Mouse (Mus musculus) intestine, embryonic 14.5 days (tissue): ENCODE measurements around the gene Alk. TPM values are rescaled to one million over a fixed set of nuclear protein-coding genes. Genes with fewer than 3 reads are reported as not detected.

ENCODE experiments used
- ATAC-seq: fragments of 200-750 bp; cut with Nextera tagmentation; replicated peaks from 2 replicates; pipeline ENCODE4 v1.8.0; 2017; ENCODE audit warnings: low read depth, moderate number of reproducible peaks, moderate TSS enrichment, moderate library complexity; ENCODE audit not compliant: low FRiP score, low TSS enrichment
- DNase-seq: peaks from one replicate; pipeline ENCODE4 v3.0.0-alpha.2; 2018; ENCODE audit warnings: low spot score
- H3K27ac ChIP-seq: fragments of 300-500 bp; sonication (generic); 2 replicates; pipeline ENCODE4 v1.5.1; 2014; ENCODE audit warnings: low read depth, mild to moderate bottlenecking, control low read depth
- H3K27me3 ChIP-seq: fragments of 300-500 bp; sonication (generic); replicated peaks from 2 replicates; pipeline ENCODE4 v1.6.1; 2014; ENCODE audit warnings: low read length, control low read depth; ENCODE audit not compliant: control insufficient read depth, insufficient read depth
- H3K36me3 ChIP-seq: fragments of 300-500 bp; sonication (generic); 2 replicates; pipeline ENCODE4 v1.6.1; 2014; ENCODE audit warnings: low read length, control low read depth; ENCODE audit not compliant: control insufficient read depth, insufficient read depth
- H3K4me1 ChIP-seq: fragments of 300-500 bp; sonication (generic); replicated peaks from 2 replicates; pipeline ENCODE4 v1.6.1; 2014; ENCODE audit warnings: low read length, control low read depth, mixed read lengths; ENCODE audit not compliant: control insufficient read depth, insufficient read depth
- H3K4me2 ChIP-seq: fragments of 300-500 bp; sonication (generic); 2 replicates; pipeline ENCODE4 v1.6.1; 2014; ENCODE audit warnings: low read length
- H3K4me3 ChIP-seq: fragments of 300-500 bp; sonication (generic); 2 replicates; pipeline ENCODE4 v1.5.1; 2014; ENCODE audit warnings: low read depth, low read length, control low read depth, mixed read lengths
- H3K9ac ChIP-seq: fragments of 300-500 bp; sonication (generic); 2 replicates; pipeline ENCODE4 v1.6.1; 2014; ENCODE audit warnings: mild to moderate bottlenecking, low read length
- H3K9me3 ChIP-seq: fragments of 300-500 bp; sonication (generic); 2 replicates; pipeline ENCODE4 v1.6.1; 2016; ENCODE audit warnings: low read length, control low read depth; ENCODE audit not compliant: control insufficient read depth
- WGBS: fragments of 180-500 bp; shearing (Covaris S2); extraction: QIAGEN DNeasy Blood & Tissue Kit; methylation state at CpG from one replicate; pipeline ENCODE4 v1.1.7; 2014; 5-methylcytosine and 5-hydroxymethylcytosine counted together
- polyA plus RNA-seq: library from polyadenylated mRNA; unstranded; fragments of >200 nt; fragmentation: Nextera tagmentation; extraction: Ambion mirVana; gene quantifications from 2 replicates; pipeline ENCODE4 v1.2.1, GENCODE M21; 2014

Gene Alk
- polyA plus RNA-seq, 1 experiment from 2014 or later = 0.61 TPM

- ATAC-seq (no peak), DNase-seq (no peak)
- H3K36me3 ChIP-seq = no peaks in the 10 kb centered on the region
- no peak overlapping the region for H3K27ac ChIP-seq
- 86% methylated on average over 8 of the region's 8 CpGs for WGBS
- H3K27me3 ChIP-seq = no peaks in the 10 kb centered on the region
- H3K9me3 ChIP-seq = peaks cover 4% of the 10 kb centered on the region; the same call in 1 of the 2 replicates
- H3K9ac ChIP-seq = no peak overlapping the region
- no peak overlapping the region for H3K4me2 ChIP-seq
- no peaks in the 10 kb centered on the region for H3K4me1 ChIP-seq
- H3K4me3 ChIP-seq = no peak overlapping the region
Observed at GRCm38 (mm10) chr17:71864039-71864438, 740.4 kb downstream of the Alk start.

DNA sequence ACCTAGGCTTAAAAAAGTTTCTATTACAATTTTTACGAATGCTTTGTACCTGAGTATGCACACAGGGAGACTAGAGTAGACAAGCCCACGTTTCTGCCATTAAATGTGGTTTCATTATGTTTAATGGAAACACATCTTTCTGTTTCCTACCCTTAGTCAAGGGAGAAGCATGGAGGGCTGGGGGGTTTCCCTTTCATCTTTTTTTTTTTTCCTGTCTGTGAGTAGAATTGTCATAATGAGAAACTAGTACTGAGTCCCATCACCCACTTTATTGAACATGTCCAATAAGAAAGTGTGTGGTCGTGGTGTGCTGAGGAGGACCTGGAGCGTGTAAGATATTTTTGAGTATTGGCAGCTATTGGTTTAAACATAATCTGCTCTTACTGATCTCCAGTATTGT is 741.5 kb downstream of the Alk start:
- Histone ChIP-seq H3K9ac (no peak overlapping the region), H3K36me3 (no peaks in the 10 kb centered on the region), H3K4me2 (no peak overlapping the region), H3K9me3 (peaks cover 4% of the 10 kb centered on the region; the same call in 1 of the 2 replicates), H3K27me3 (no peaks in the 10 kb centered on the region), H3K4me1 (no peaks in the 10 kb centered on the region), H3K4me3 (no peak overlapping the region), H3K27ac (no peak overlapping the region)
- 84% methylated on average over 4 of the region's 4 CpGs for WGBS
- ATAC-seq (no peak), DNase-seq (no peak)

- Histone ChIP-seq H3K4me2 (no peak overlapping the region), H3K9ac (no peak overlapping the region), H3K9me3 (peaks cover 4% of the 10 kb centered on the region; the same call in 1 of the 2 replicates), H3K4me1 (no peaks in the 10 kb centered on the region), H3K4me3 (no peak overlapping the region), H3K36me3 (no peaks in the 10 kb centered on the region), H3K27ac (no peak overlapping the region), H3K27me3 (no peaks in the 10 kb centered on the region)
- 81% methylated on average over 3 of the region's 3 CpGs for WGBS
- DNase-seq (no peak), ATAC-seq (no peak)
Observed at GRCm38 (mm10) chr17:71862184-71862583, 742.2 kb downstream of the Alk start.

- H3K4me1 ChIP-seq = peaks cover 12% of the 10 kb centered on the region; the same call in 1 of the 2 replicates
- no peaks in the 10 kb centered on the region for H3K9me3 ChIP-seq
- no peak for DNase-seq
- H3K27me3 ChIP-seq = no peaks in the 10 kb centered on the region
- no peak for ATAC-seq
- no peak overlapping the region for H3K4me3 ChIP-seq
- no peak overlapping the region for H3K27ac ChIP-seq
- no peak overlapping the region for H3K4me2 ChIP-seq
- WGBS = 83% methylated on average over 3 of the region's 3 CpGs
- no peaks in the 10 kb centered on the region for H3K36me3 ChIP-seq
- no peak overlapping the region for H3K9ac ChIP-seq
Observed at GRCm38 (mm10) chr17:71831960-71832359, 772.5 kb downstream of the Alk start.

GRCm38 (mm10) chr17:71828647-71829414 is 775.6 kb downstream of the Alk start:
- H3K4me1 ChIP-seq = peaks cover 6% of the 10 kb centered on the region; the same call in 1 of the 2 replicates
- no peaks in the 10 kb centered on the region; the same call in 1 of the 2 replicates for H3K36me3 ChIP-seq
- H3K4me2 ChIP-seq = no peak overlapping the region
- ATAC-seq (no peak), DNase-seq (no peak)
- 34% methylated on average over 12 of the region's 12 CpGs for WGBS
- no peak overlapping the region for H3K4me3 ChIP-seq
- H3K9me3 ChIP-seq = no peaks in the 10 kb centered on the region
- H3K27me3 ChIP-seq = no peaks in the 10 kb centered on the region
- H3K9ac ChIP-seq = no peak overlapping the region
- H3K27ac ChIP-seq = no peak overlapping the region

GRCm38 (mm10) chr17:71827627-71828026 is 776.8 kb downstream of the Alk start:
- no peak overlapping the region for H3K27ac ChIP-seq
- no peaks in the 10 kb centered on the region for H3K27me3 ChIP-seq
- H3K4me1 ChIP-seq = peaks cover 6% of the 10 kb centered on the region; the same call in 1 of the 2 replicates
- ATAC-seq (no peak), DNase-seq (no peak)
- WGBS = 70% methylated on average over 8 of the region's 8 CpGs
- H3K9me3 ChIP-seq = no peaks in the 10 kb centered on the region
- H3K36me3 ChIP-seq = no peaks in the 10 kb centered on the region; the same call in 1 of the 2 replicates
- H3K4me2 ChIP-seq = no peak overlapping the region
- H3K4me3 ChIP-seq = no peak overlapping the region
- H3K9ac ChIP-seq = no peak overlapping the region

DNA sequence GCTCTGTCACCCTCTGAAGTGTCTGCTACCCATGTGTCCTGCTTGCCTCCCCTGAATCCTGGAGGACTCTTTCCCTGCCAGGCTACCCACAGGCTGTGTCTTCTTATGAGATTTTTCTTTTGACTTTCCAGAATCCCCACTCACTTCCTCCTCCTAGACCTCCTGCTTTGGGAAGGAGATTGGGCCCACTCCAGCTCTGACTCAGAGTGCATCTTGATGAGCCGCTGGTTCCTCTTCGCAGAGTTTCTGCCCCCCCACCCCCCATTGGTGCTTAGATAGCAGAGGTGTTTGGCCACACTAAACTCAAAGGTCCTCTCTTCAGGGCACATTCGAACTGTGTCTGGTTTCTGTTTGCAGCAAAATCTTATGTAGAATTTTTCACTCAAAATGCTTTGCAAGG is 777.8 kb downstream of the Alk start:
- H3K27me3 ChIP-seq = no peaks in the 10 kb centered on the region
- H3K4me1 ChIP-seq = peaks cover 6% of the 10 kb centered on the region; the same call in 1 of the 2 replicates
- H3K27ac ChIP-seq = no peak overlapping the region
- no peaks in the 10 kb centered on the region for H3K9me3 ChIP-seq
- ATAC-seq = no peak
- WGBS = 56% methylated on average over 3 of the region's 3 CpGs
- H3K9ac ChIP-seq = no peak overlapping the region
- no peaks in the 10 kb centered on the region; the same call in 1 of the 2 replicates for H3K36me3 ChIP-seq
- no peak overlapping the region for H3K4me2 ChIP-seq
- DNase-seq = no peak
- H3K4me3 ChIP-seq = no peak overlapping the region

GRCm38 (mm10) chr17:71823622-71824306 is 780.7 kb downstream of the Alk start:
- no peak overlapping the region for H3K4me2 ChIP-seq
- peaks cover 6% of the 10 kb centered on the region; the same call in 1 of the 2 replicates for H3K4me1 ChIP-seq
- H3K9ac ChIP-seq = no peak overlapping the region
- ATAC-seq = peak; percentile 64
- H3K9me3 ChIP-seq = no peaks in the 10 kb centered on the region
- H3K36me3 ChIP-seq = no peaks in the 10 kb centered on the region; the same call in 1 of the 2 replicates
- WGBS = 43% methylated on average over 8 of the region's 8 CpGs
- no peaks in the 10 kb centered on the region for H3K27me3 ChIP-seq
- DNase-seq = no peak
- no peak overlapping the region for H3K4me3 ChIP-seq
- H3K27ac ChIP-seq = no peak overlapping the region
